Mouse (Mus musculus) thymus, adult 2 months (tissue): Measurements from ENCODE around the gene Ttc16. TPM values are rescaled to one million over a fixed set of nuclear protein-coding genes. Genes with fewer than 3 reads are reported as not detected.

Experiments
- DNase-seq: peaks from one replicate; pipeline ENCODE4 v3.0.0; 2021
- H3K27ac ChIP-seq: fragments of 200-500 bp; 2 replicates; pipeline ENCODE4 v1.5.1; 2012; ENCODE audit warnings: low read length, control low read depth; ENCODE audit not compliant: control insufficient read depth, insufficient read depth
- H3K27me3 ChIP-seq: fragments of 200-500 bp; 2 replicates; pipeline ENCODE4 v1.6.1; 2012; ENCODE audit warnings: mild to moderate bottlenecking, low read length, moderate library complexity, mixed read lengths; ENCODE audit not compliant: control insufficient read depth, insufficient read depth
- H3K36me3 ChIP-seq: fragments of 200-500 bp; 2 replicates; pipeline ENCODE4 v1.6.1; 2012; ENCODE audit warnings: mild to moderate bottlenecking, low read length, moderate library complexity; ENCODE audit not compliant: control insufficient read depth, insufficient read depth
- H3K4me1 ChIP-seq: fragments of 200-500 bp; replicated peaks from 2 replicates; pipeline ENCODE4 v1.6.1; 2012; ENCODE audit warnings: low read length; ENCODE audit not compliant: control insufficient read depth, insufficient read depth
- H3K4me3 ChIP-seq: fragments of 200-500 bp; 2 replicates; pipeline ENCODE4 v1.5.1; 2012; ENCODE audit warnings: mild to moderate bottlenecking, low read length, control low read depth, moderate library complexity; ENCODE audit not compliant: control insufficient read depth, insufficient read depth
- CTCF ChIP-seq: fragments of 200-500 bp; IDR thresholded peaks from 2 replicates; pipeline ENCODE4 v1.5.1; 2012; ENCODE audit warnings: mild to moderate bottlenecking, control low read depth, low read length, moderate library complexity, borderline replicate concordance; ENCODE audit not compliant: control insufficient read depth, poor library complexity, insufficient read depth; ENCODE audit errors: extremely low read depth
- POLR2A ChIP-seq: fragments of 200-500 bp; IDR thresholded peaks from 2 replicates; pipeline ENCODE4 v1.6.1; 2012; ENCODE audit warnings: mild to moderate bottlenecking, low read length, control low read depth, moderate library complexity; ENCODE audit not compliant: control insufficient read depth, poor library complexity, insufficient read depth; ENCODE audit errors: extremely low read depth
- WGBS: fragments of 180-500 bp; shearing (Covaris S2); methylation state at CpG from one replicate; pipeline ENCODE4 v1.1.7; 2018; 5-methylcytosine and 5-hydroxymethylcytosine counted together
- polyA plus RNA-seq: library from polyadenylated mRNA; depleted of rRNA; stranded (reverse); fragments of >200 nt; gene quantifications from 2 replicates; pipeline ENCODE4 v1.2.3, GENCODE M21; 2012

Ttc16 gene
- polyA plus RNA-seq, 1 experiment: 2.3 TPM

DNA sequence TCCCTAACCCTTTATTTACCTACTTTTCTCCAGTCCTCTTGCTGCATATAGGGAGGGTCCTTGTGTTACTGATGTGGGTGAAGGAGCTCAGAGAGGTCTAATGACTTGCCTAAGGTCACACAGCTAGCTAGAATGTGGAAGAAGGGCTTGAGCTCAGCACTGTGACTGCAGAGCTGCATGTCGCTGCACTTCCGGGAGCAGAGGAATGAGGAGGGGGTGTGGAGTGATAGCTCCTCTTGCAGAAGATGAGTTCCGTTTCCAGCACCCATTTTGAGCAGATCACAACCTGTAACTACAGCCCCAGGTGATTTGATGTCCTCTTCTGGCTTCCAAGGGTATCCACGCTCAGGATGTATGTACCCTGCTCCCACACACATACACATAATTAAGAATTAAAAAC lies 51.3 kb downstream of the Ttc16 start:
- 94% methylated on average over 4 of the region's 4 CpGs for WGBS
- peaks cover 6% of the 10 kb centered on the region for H3K36me3 ChIP-seq
- no peaks in the 10 kb centered on the region for H3K27me3 ChIP-seq
- no peak overlapping the region for H3K4me3 ChIP-seq
- DNase-seq: no peak
- TF ChIP-seq CTCF (no peak), POLR2A (no peak)
- H3K4me1 ChIP-seq: peaks cover 69% of the 10 kb centered on the region
- H3K27ac ChIP-seq: peak overlapping the region; percentile 13; the same call in 1 of the 2 replicates

GRCm38 (mm10) chr2:32722581-32722980 lies 52.9 kb downstream of the Ttc16 start:
- TF ChIP-seq POLR2A (no peak), CTCF (no peak)
- 24% methylated on average over 3 of the region's 3 CpGs for WGBS
- Histone ChIP-seq H3K27me3 (no peaks in the 10 kb centered on the region), H3K36me3 (peaks cover 6% of the 10 kb centered on the region), H3K4me1 (peaks cover 64% of the 10 kb centered on the region), H3K4me3 (peak overlapping the region; percentile 46), H3K27ac (no peak overlapping the region; the same call in 1 of the 2 replicates)
- DNase-seq: no peak

DNA sequence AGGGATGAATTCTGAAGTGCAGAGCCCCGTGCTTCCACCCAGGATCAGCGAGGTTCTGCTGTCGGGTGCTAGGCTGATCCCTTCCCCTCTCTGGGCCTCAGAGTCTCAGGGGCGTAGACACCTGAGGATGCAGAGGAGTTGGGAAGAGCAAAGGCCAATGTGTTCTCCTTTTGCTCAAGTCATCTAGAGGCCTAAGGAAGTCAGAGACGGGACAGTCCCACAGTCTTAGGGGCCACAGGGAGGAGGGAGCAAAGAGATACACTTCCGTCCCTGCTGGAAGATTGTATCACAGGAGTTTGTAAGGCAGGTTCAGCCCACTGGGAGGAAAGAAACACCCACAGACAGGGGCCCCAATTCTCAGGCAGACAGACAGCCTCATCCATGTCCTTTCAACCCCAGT lies 53.4 kb downstream of the Ttc16 start:
- Histone ChIP-seq H3K4me3 (peak overlapping the region; percentile 46), H3K36me3 (peaks cover 6% of the 10 kb centered on the region), H3K27me3 (no peaks in the 10 kb centered on the region), H3K4me1 (peaks cover 61% of the 10 kb centered on the region), H3K27ac (peak overlapping the region; percentile 79)
- DNase-seq: peak; percentile 43
- TF ChIP-seq POLR2A (no peak), CTCF (no peak)
- WGBS: 14% methylated on average over 6 of the region's 6 CpGs

- H3K4me3 ChIP-seq: peak within 1 kb of the TSS; percentile 61
- H3K27me3 ChIP-seq: no peaks in the 10 kb centered on the region
- peak within 1 kb of the TSS; percentile 79 for H3K27ac ChIP-seq
- TF ChIP-seq POLR2A: no peak
- TF ChIP-seq CTCF: no peak
- H3K4me1 ChIP-seq: peaks cover 52% of the 10 kb centered on the region
- WGBS: 7% methylated on average over 8 of the region's 8 CpGs
- DNase-seq: peak; percentile 69
- no peaks in the 10 kb centered on the region for H3K36me3 ChIP-seq
Measured at GRCm38 (mm10) chr2:32720681-32721229, 54.7 kb downstream of the Ttc16 start, which contains the start of gene Sh2d3c. Gene Sh2d3c, plus strand, starts transcription at chr2:32721055.

GRCm38 (mm10) chr2:32720053-32720452 lies 55.4 kb downstream of the Ttc16 start:
- TF ChIP-seq CTCF (no peak), POLR2A (no peak)
- no peaks in the 10 kb centered on the region for H3K27me3 ChIP-seq
- WGBS: 94% methylated on average over 3 of the region's 3 CpGs
- H3K4me3 ChIP-seq: no peak overlapping the region
- no peak for DNase-seq
- peak overlapping the region; percentile 4; the same call in 1 of the 2 replicates for H3K27ac ChIP-seq
- H3K4me1 ChIP-seq: peaks cover 49% of the 10 kb centered on the region
- no peaks in the 10 kb centered on the region for H3K36me3 ChIP-seq

DNA sequence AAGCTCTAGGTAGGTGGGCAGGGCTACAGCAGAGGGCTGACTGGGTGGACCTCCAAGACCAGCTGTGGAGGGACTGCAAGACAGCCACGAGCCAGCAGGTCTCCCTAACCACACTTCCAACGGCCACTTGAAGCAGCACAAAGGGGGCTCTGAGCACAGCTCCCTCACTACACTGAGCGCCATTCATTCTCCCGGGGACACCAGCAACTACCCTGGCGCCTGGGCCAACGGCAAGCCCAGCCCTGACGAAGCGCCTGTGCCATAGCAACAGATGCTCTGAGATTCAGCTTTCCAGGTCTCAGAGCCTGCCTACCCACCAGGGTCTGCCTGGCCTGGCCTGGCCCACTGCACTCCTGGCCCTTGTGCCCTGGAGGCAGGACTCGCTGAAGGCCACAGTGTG lies 56.7 kb downstream of the Ttc16 start:
- H3K27ac ChIP-seq: no peak overlapping the region
- TF ChIP-seq CTCF: no peak
- H3K36me3 ChIP-seq: no peaks in the 10 kb centered on the region
- no peak overlapping the region for H3K4me3 ChIP-seq
- no peaks in the 10 kb centered on the region for H3K27me3 ChIP-seq
- DNase-seq: no peak
- WGBS: 39% methylated on average over 9 of the region's 9 CpGs
- peaks cover 58% of the 10 kb centered on the region for H3K4me1 ChIP-seq

GRCm38 (mm10) chr2:32714987-32715425 lies 60.4 kb downstream of the Ttc16 start:
- H3K36me3 ChIP-seq: peaks cover 4% of the 10 kb centered on the region
- H3K4me1 ChIP-seq: peaks cover 40% of the 10 kb centered on the region
- 21% methylated on average over 4 of the region's 4 CpGs for WGBS
- H3K4me3 ChIP-seq: no peak overlapping the region
- H3K27ac ChIP-seq: peak overlapping the region; percentile 46
- TF ChIP-seq CTCF (0 out of 2 replicates have a peak, but pooled peaks have one; percentile 13), POLR2A (no peak)
- H3K27me3 ChIP-seq: no peaks in the 10 kb centered on the region
- DNase-seq: peak; percentile 32
